Mouse (Mus musculus): Measurements from ENCODE around the gene St5. TPM values are rescaled to one million over a fixed set of nuclear protein-coding genes. Genes with fewer than 3 reads are reported as not detected.

The St5 gene
- polyA plus RNA-seq (2012): 0.79 and 1.1 TPM in 2 replicates

GRCm38 (mm10) chr7:109703190-109704015, at the start of gene St5, which contains the start of gene Akip1:
TSS of gene St5 (minus strand) at chr7:109703605.
TSS of gene Akip1 (plus strand) at chr7:109703690.

DNA sequence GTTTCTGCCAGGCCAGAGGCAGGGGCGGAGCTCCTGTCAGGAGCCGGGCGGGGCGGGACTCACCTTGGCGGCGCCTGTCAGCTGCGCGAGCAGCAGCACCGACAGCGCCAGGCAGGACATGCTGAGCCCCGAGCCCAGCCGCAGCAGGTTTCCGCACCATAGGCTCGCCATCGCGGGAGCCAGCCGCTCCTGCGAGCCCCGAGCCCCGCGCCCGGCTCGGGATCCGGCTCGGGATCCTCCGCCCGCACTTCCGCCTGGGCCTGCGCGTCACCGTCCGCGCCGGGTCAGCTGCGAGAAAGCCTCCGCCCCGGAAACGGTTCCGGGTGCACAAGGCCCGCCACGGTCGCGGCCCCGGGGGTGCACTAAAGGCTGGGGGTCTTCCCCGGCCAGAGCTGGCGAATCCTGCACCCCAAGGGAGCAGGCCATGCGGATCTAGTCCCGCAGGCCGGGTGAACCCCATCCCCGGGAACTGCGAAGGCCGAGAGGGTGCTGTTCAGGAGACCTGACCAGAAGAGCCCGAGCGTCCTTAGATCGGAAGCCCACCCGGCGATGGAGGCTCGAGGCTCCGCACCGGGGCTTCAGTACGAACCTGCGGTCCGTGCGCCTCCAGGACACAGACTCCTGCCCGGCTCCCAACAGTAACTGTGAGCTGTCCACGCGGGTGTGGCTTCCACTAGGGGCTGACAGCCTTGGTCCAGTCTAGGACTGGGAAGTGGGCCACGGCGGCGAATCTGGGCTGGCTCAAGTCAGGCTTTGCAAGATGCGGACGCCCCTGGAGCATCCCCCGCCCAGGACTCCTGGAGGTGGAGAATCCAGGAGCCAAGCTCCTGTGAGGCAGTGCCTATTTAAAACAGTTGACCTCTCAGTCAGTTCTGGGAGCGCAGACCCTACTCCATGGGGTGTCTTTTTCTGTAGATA, 48.9 kb upstream of the St5 start, which contains the start of gene Tmem9b:
Gene Tmem9b, minus strand, starts transcription at position 868 of the 918 bp plus-strand sequence.

GRCm38 (mm10) chr7:109731626-109732025, 28.2 kb upstream of the St5 start, which contains the start of gene Ascl3:
TSS of gene Ascl3 (minus strand) at chr7:109731726.

GRCm38 (mm10) chr7:109723697-109724096, 20.3 kb upstream of the St5 start, which contains the start of gene BC051019:
TSS of gene BC051019 (minus strand) at chr7:109723850.

DNA sequence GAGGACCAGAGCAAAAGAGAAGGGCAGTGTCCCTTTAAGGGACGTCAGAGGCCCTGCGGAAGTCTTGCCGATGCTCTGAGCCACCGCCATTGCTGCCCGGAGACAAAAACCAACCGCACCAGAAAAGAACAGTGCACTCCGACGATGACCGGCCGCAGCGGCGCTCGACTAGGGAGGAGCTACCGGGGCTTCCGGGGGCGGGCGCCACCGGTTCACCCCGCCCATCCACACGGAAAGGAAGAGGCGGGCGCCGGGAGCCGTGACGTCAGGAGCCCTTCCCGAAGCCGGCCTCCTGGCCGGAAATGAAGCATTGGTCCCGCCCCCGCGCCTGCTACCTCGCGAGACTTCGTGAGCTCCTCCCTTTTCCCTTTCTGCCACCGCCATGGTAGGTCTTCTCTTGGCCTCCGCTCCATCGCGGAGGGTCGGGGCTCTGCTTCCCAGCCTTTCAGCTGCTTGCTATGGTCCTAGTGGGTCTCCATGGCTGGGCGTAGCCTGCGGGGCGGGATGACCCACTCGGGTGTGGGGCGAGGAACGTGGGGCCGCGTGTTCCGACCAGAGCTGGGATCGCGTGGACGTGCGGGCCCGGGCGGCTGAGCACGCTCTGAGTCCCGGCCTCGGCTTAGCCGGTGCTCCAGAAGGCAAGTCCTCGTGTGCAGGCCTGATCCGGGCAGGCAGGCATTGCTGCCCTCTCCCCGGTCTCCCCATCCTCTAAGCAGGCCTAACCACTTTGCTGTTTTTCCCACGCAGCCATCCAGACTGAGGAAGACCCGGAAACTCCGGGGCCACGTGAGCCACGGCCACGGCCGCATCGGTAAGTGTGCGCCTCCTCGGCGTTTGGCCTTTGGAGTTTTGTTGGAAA, 184.3 kb downstream of the St5 start, which contains the start of gene Rpl27a:
Gene Rpl27a, plus strand, starts transcription at position 310 of the 859 bp plus-strand sequence.

GRCm38 (mm10) chr7:109508034-109508433, 195.4 kb downstream of the St5 start, which contains the start of gene Trim66:
TSS of gene Trim66 (minus strand) at chr7:109508134.

Other genes with a start within 250 kb of the St5 start
- gene Trim66, start 195.5 kb downstream of the St5 start, polyA plus RNA-seq (2012): 0.01 and 0.12 TPM in 2 replicates
- 8,056 and 9,172 TPM in 2 replicates for gene Rpl27a, start 184.5 kb downstream of the St5 start, polyA plus RNA-seq (2012)
- gene Akip1, start 85 bp upstream of the St5 start, polyA plus RNA-seq (2012): 39.1 and 41.9 TPM in 2 replicates
- gene BC051019, start 20.2 kb upstream of the St5 start, polyA plus RNA-seq (2012): 0.04 TPM in 1 of 2 replicates, not detected in the other
- not detected in 2 replicates for gene Ascl3, start 28.1 kb upstream of the St5 start, polyA plus RNA-seq (2012)
- 5.2 and 5.7 TPM in 2 replicates for gene Tmem9b, start 49.3 kb upstream of the St5 start, polyA plus RNA-seq (2012)
- 0.03 and 0.38 TPM in 2 replicates for gene Nrip3, start 78.4 kb upstream of the St5 start, polyA plus RNA-seq (2012)
- gene Scube2, start 162.1 kb upstream of the St5 start, polyA plus RNA-seq (2012): not detected in 2 replicates